In genomic region chr19:56992978-56993545, GRCm38 (mm10) we compare ENCODE assay signal across 11 mouse cellular contexts. TPM values are rescaled to one million over a fixed set of nuclear protein-coding genes. Genes with fewer than 3 reads are reported as not detected.
"Had no signal": no experiment of that assay in that cellular context is flagged by ENCODE, and none has a peak within 500 bp of the region (broad histone marks: within the 10 kb centered on the region; RNA-seq: fewer than 3 reads in every experiment).

No protein-coding gene starts in this region.

- DNase-seq: kidney, adult 9 months; layer of hippocampus, postnatal 36 days; left cerebral cortex, postnatal 4 days; liver, postnatal 0 days; lung, embryonic 14.5 days; midbrain, embryonic 14.5 days; retina, postnatal 1 day; thymus, adult 18-20 months; thymus, postnatal 36 days had no signal

RNA-seq across cellular contexts. Expression of gene Afap1l2, which starts 15.0 kb away (rescaled TPM):
- total RNA-seq: megakaryocyte, adult 5-6 weeks; neutrophil, adult 5-6 weeks had no signal
